Mouse (Mus musculus): Measurements from ENCODE around the gene Gpx3.
"Not testable (repeated sequence)": the region's sequence is repeated elsewhere in the genome, so short reads cannot be mapped to it uniquely, and the experiment has no call there.

Gpx3 gene

GRCm38 (mm10) chr11:54939501-54939900 is 37.2 kb downstream of the Gpx3 start:
- no peak for DNase-seq (ENCODE audit: low read depth)

- DNase-seq (ENCODE audit: low read depth), result no peak
Observed at GRCm38 (mm10) chr11:54940056-54940455, 37.8 kb downstream of the Gpx3 start.

GRCm38 (mm10) chr11:54944702-54945101 is 42.4 kb downstream of the Gpx3 start:
- DNase-seq (ENCODE audit: low read depth), result no peak

GRCm38 (mm10) chr11:54949717-54950116 is 47.5 kb downstream of the Gpx3 start:
- no peak for DNase-seq (ENCODE audit: low read depth)

- DNase-seq (ENCODE audit: low read depth), result no peak
Observed at GRCm38 (mm10) chr11:54950684-54951083, 48.4 kb downstream of the Gpx3 start.

GRCm38 (mm10) chr11:54952651-54953050 is 50.4 kb downstream of the Gpx3 start:
- no peak for DNase-seq (ENCODE audit: low read depth)

- no peak for DNase-seq (ENCODE audit: low read depth)
Observed at GRCm38 (mm10) chr11:54953993-54954446, 51.8 kb downstream of the Gpx3 start.

- DNase-seq (ENCODE audit: low read depth), result no peak
Observed at GRCm38 (mm10) chr11:54954716-54955115, 52.5 kb downstream of the Gpx3 start.

GRCm38 (mm10) chr11:54955400-54955734 is 53.1 kb downstream of the Gpx3 start:
- DNase-seq (ENCODE audit: low read depth), result not testable (repeated sequence)

GRCm38 (mm10) chr11:54955735-54956480 is 53.7 kb downstream of the Gpx3 start:
- DNase-seq (ENCODE audit: low read depth), result peak; percentile 94

- no peak for DNase-seq (ENCODE audit: low read depth)
Observed at GRCm38 (mm10) chr11:54956912-54957311, 54.7 kb downstream of the Gpx3 start.

GRCm38 (mm10) chr11:54957708-54958107 is 55.5 kb downstream of the Gpx3 start:
- not testable (repeated sequence) for DNase-seq (ENCODE audit: low read depth)

GRCm38 (mm10) chr11:54958571-54959073 is 56.4 kb downstream of the Gpx3 start:
- DNase-seq (ENCODE audit: low read depth), result peak; percentile 46
